Mouse (Mus musculus): ENCODE measurements around the gene Nlrp6.
"Not testable (repeated sequence)": the region's sequence is repeated elsewhere in the genome, so short reads cannot be mapped to it uniquely, and the experiment has no call there.

The Nlrp6 gene

DNA sequence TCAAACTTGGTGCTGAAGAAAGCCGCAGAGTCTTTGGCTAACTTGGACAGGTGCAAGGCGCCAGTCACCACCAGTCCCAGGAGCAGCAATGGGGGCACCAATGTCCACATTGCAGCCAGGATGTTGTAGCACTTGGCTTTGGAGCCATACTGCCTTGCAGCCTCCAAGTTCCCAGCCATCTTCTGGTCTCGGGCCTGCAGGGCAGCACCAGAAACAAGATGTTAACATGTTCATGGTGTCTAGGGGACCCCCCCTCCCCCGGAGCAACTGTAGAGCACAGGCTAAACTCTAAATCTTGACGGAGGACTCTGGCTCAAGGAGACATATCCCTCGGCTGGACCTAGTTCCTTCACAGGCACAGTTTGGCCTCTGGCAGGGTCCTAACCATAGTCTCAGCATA is 28.6 kb downstream of the Nlrp6 start:
- DNase-seq (ENCODE audit: extremely low spot score, low read depth, low spot score), result no peak

DNA sequence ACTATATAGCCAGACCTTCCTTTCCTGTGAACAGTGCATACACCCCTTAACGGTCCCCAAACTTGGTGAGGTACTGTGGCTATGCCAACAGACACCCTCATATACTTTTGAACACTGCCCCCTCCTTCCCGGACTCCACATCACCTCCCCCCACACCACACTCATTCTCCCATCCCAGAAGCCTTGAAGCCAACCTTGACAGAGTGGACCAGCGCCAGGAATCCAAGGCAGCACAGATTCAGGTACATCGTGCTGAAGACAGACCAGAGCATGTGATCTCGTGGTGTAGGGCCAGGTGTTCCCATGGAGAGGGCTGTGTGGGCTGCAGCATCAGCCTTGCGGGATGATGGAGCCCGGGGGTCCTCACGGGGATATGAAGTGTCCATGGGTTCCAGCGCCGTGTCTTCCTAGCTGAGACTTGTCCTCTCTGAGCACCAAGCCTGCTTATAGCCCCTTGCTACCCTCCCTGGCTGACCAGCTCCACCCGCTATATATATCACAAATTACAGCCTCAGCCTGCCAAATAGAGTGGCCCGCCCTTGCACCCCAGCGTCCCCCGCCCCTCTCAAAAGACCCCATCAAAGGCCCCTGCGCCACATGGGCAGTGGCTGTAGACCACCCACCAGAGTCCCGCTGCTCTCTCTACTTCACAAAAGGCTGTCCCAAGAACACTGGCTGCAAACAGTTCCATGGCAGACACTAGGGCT is 29.3 kb downstream of the Nlrp6 start, which contains the start of gene Ifitm5:
Gene Ifitm5 (minus strand): TSS at position 468 of the 707 bp plus-strand sequence.
- no peak for DNase-seq (ENCODE audit: extremely low spot score, low read depth, low spot score)

GRCm38 (mm10) chr7:140951051-140951450 is 30.3 kb downstream of the Nlrp6 start:
- DNase-seq (ENCODE audit: extremely low spot score, low read depth, low spot score), result no peak

DNA sequence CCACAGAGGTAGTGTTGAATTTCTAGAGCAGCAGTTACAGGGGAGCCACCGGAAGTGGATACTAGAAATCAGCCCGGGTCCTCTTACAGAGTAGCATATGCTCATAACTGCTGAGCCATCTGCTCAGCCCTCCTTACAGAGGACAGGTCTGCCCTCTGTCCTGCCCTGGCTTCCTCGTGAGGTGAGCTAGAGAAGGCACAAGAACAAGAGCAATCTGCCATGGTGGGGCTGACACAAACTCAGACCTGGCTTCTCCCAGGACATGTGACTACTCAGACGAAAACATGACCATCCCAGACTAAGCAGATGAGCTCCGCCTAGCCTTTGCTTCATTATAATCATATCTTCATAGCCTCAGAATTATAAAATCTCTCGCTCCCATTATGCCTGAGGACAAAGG is 31.1 kb downstream of the Nlrp6 start:
- DNase-seq (ENCODE audit: extremely low spot score, low read depth, low spot score), result no peak

GRCm38 (mm10) chr7:140952441-140952840 is 31.7 kb downstream of the Nlrp6 start:
- DNase-seq (ENCODE audit: extremely low spot score, low read depth, low spot score), result no peak

DNA sequence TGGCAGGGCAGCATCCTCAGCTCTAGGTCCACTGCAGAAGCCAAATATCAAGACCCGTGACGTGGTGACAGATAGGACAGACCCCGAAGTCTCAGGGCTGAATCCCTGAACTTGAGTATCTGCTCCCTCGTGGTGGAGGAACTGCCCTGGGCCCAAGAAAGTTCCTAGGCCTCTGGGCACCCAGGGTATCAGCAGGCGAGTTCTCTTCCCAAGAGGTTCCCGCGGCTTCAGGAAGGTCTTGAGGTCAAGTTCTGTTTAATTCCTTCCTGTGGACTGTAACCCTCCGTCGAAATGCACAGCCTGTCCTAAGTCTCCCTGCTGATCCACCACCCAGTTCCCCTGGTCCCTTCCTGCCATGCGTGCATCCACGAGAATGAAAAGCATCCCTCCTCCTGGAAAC is 32.4 kb downstream of the Nlrp6 start:
- no peak for DNase-seq (ENCODE audit: extremely low spot score, low read depth, low spot score)

- DNase-seq (ENCODE audit: extremely low spot score, low read depth, low spot score), result no peak
Observed at GRCm38 (mm10) chr7:140953800-140954732, 33.4 kb downstream of the Nlrp6 start.

GRCm38 (mm10) chr7:140954733-140955071 is 34.0 kb downstream of the Nlrp6 start:
- no peak for DNase-seq (ENCODE audit: extremely low spot score, low read depth, low spot score)

DNA sequence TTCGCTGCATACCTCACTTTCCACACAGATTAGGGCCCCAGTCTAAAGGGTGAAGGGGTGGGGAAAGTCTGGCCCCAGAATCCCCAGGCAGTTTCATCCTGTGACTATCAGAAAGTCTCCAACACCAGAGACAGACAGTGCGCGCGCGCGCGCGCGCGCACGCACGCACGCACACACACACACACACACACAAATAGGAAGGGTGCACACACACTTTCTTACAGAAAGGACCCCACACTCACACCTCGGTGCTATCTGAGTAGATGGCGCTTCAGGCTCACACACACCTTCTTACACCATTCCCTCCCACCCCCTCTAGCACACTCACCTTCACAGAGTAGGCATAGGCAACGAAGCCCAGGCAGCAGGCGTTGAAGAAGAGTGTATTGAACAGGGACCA is 34.6 kb downstream of the Nlrp6 start:
- DNase-seq (ENCODE audit: extremely low spot score, low read depth, low spot score), result no peak

- DNase-seq (ENCODE audit: extremely low spot score, low read depth, low spot score), result peak; percentile 77
Observed at GRCm38 (mm10) chr7:140955758-140956555, 35.3 kb downstream of the Nlrp6 start, which contains the start of the genes Gm45717 and Ifitm2. Gene Gm45717 (minus strand): TSS chr7:140955937. Gene Ifitm2 (minus strand): TSS chr7:140955987.

DNA sequence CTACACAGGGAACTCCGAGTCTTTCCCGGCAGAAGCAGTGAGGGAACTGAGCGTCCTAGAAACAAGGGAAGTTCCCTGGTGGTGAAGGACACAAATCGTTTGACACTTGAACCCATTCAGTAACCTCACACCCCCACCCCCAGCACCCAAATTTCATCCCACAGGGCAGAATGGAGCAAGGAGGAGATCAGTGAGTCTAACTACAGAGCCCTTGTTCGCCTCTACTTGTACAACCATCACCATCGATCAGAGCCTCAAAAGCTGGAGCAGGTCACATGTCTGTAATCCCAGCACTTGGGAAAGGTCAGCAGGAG is 35.8 kb downstream of the Nlrp6 start:
- DNase-seq (ENCODE audit: extremely low spot score, low read depth, low spot score), result no peak

- DNase-seq (ENCODE audit: extremely low spot score, low read depth, low spot score), result no peak
Observed at GRCm38 (mm10) chr7:140959181-140959901, 38.6 kb downstream of the Nlrp6 start.

DNA sequence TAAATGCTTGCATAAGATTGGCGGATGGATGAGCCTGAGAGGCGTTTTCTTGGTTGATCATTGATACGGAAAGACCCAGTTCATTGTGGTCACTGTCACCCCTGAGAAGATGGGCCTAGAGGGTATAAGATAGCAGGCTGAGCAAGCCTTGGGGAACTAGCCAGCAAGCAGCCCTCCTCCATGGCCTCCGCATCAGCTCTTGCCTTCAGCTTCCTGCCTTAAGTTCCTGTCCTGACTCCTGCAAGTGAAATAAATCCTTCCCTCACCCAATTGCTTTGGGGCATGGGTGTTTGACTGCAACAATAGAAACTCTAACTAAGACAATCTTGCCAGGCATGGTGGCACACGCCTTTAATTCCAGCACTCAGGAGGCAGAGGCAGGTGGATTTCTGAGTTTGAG is 39.3 kb downstream of the Nlrp6 start:
- no peak for DNase-seq (ENCODE audit: extremely low spot score, low read depth, low spot score)

DNA sequence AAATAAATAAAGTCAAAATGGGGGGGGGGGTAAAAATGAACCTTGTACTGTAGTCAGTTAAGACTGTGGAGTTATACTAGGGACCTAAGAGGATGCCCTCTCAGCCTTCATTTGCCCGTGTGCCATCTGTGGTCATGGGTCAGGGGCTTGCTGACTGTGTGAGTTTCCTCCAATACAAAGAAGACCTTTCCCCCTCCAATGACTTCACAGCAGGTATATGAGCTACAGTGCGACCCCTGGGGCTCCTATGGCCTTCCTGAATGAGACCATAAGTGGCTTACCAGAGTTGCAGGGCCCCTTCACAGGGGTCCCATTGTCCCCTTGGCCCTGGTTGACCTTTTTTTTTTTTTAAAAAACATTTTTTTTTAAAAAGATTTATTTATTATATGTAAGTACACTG is 40.7 kb downstream of the Nlrp6 start:
- DNase-seq (ENCODE audit: extremely low spot score, low read depth, low spot score), result no peak

DNA sequence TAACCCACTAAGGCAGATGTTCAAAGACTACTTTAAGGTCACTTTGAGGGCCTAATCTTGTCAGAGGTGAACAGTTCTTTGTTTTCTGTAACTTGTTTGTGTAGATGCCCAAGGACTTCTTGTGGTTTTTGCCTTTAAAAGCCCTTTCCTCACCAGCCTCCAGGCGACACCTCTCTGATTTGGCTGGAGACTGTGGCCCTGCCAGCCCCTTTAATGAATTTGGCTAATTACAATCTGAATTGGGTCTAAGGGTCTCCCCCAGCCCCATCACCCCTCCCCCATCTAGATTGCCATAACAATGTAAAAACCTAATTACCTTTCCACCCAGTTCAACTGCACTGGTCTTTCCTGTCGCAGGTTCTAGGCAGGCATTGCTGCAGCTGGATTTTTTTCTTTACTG is 42.0 kb downstream of the Nlrp6 start:
- no peak for DNase-seq (ENCODE audit: extremely low spot score, low read depth, low spot score)

GRCm38 (mm10) chr7:140966921-140967320 is 46.2 kb downstream of the Nlrp6 start, which contains the start of gene Ifitm1:
Gene Ifitm1 (plus strand): TSS chr7:140967221.
- no peak for DNase-seq (ENCODE audit: extremely low spot score, low read depth, low spot score)

DNA sequence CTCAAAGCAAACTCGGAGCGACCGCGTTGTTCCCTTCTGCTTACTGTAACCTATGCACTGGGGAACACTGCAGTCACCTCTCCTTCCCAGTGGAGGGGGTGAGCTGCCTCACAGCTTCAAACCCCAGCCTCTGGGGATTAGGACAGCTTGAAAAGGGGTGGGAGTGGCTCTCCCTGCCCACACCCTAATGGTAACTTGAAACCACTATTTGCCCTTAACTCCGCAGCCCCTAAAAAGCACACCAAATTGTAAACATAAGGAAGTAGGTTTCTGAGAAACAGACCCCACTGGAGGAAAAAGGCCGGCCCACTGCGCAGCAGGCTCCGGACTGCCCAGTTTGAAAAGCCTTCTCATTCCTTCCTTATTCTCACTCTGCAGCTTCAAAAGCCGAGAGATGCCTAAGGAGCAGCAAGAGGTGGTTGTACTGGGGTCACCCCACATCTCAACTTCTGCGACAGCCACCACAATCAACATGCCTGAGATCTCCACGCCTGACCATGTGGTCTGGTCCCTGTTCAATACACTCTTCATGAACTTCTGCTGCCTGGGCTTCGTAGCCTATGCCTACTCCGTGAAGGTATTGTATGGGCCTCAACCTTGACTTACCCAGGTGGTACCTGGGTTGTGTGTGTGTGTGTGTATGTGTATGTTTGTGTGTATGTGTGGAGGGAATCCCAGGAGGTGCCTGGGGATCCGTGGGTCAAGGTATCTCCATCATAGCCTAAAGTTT is 47.3 kb downstream of the Nlrp6 start:
- no peak for DNase-seq (ENCODE audit: extremely low spot score, low read depth, low spot score)

DNA sequence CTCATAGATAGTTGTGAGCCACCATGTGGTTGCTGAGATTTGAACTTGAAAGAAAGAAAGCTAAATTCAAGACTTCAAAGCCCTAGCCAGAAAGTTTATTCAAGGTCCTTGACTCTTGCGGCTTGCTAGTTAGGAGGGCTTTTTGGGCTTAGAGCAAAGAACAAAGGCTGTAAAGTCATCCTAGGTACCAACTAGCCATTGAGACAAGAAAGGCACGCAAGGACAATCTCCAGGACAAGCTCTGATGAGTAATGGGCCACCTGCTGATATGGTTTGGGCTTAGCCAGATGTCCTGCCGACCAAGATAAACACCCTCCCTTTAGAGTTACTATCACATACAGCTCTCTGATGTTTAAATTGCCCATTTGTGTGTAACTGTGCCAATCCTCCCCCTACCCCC is 48.0 kb downstream of the Nlrp6 start:
- DNase-seq (ENCODE audit: extremely low spot score, low read depth, low spot score), result not testable (repeated sequence)

DNA sequence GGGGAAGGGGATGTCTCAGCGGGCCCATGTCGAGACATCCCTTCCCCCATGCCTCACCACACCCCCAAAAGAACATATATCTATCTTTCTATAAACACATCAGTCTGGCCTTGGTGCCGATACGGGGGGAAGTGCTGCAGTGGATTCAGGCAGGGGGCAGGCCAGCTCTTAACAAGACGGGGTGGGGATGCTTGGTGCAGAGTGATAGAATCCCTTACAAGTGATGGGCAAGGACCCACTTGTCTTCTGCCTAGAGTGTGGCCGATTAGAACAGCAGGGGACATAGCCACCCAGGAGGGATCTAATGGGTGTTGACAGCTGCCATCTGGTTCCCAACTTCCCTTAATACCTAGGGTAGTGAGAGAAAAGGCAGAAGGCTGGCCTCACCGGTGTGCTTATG is 50.2 kb downstream of the Nlrp6 start:
- no peak for DNase-seq (ENCODE audit: extremely low spot score, low read depth, low spot score)

Data from hindlimb bud, embryonic 11.5 days (tissue).